8 mouse cellular contexts compared by ENCODE assay signal in the genomic region with DNA sequence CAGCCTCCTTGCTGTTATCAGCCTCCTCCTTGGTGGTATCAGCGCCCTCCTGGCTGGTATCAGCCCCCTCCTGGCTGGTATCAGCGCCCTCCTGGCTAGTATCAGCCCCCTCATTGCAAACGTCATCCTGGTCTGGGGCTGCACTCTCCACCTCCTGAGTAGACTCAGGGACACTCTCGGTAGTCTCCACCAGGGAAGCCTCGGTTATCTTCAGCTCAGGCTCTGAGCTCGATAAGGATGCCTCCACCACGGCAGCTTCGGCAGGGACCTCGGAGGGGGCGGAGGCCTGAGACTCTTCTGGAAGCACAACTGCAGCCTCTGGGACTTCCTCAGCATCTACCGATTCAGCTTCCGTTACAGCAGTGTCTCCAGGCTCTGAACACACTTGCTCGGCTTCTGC. TPM values are rescaled to one million over a fixed set of nuclear protein-coding genes. Genes with fewer than 3 reads are reported as not detected.
DNase-seq lines count a peak whose midpoint lies in the region; ATAC-seq lines count a peak whose summit lies in the region.

No protein-coding gene starts in this region.

- peak overlapping the region; percentile 41 for H3K4me2 ChIP-seq in forebrain, embryonic 13.5 days
- peak overlapping the region; percentile 66 for H3K4me2 ChIP-seq in liver, embryonic 13.5 days
- H3K4me2 ChIP-seq in stomach, embryonic 14.5 days (replicated peaks; ENCODE audit: low read depth, low read length) = peak overlapping the region; percentile 35

- H3K27me3 ChIP-seq in forebrain, embryonic 13.5 days = peaks cover 14% of the 10 kb centered on the region; the same call in 1 of the 2 replicates
- H3K27me3 ChIP-seq in liver, embryonic 13.5 days = no peaks in the 10 kb centered on the region
- H3K27me3 ChIP-seq in stomach, embryonic 14.5 days (ENCODE audit: control insufficient read depth, insufficient read depth, low read length) = no peaks in the 10 kb centered on the region

- ATAC-seq in forebrain, embryonic 13.5 days = no peak
- peak; percentile 99 for ATAC-seq in liver, embryonic 13.5 days (ENCODE audit: low read depth)
- peak; percentile 63; the same call in 1 of the 2 replicates for ATAC-seq in stomach, embryonic 14.5 days (ENCODE audit: insufficient number of reproducible peaks, insufficient read depth, low FRiP score, low read depth)

- peak overlapping the region; percentile 9; the same call in 1 of the 2 replicates for H3K4me3 ChIP-seq in forebrain, embryonic 13.5 days
- H3K4me3 ChIP-seq in liver, embryonic 13.5 days (replicated peaks) = peak overlapping the region; percentile 48
- no peak overlapping the region for H3K4me3 ChIP-seq in stomach, embryonic 14.5 days (ENCODE audit: low read depth, low read length)

- DNase-seq in ovary, adult 18-20 months (ENCODE audit: low spot score) = peak; percentile 37
- DNase-seq in ovary, postnatal 14 days (ENCODE audit: low spot score) = no peak
- DNase-seq in liver, embryonic 13.5 days = peak; percentile 82
- no peak for DNase-seq in adrenal gland, adult 18-20 months (ENCODE audit: low spot score in 2 of 2)
- DNase-seq in cerebellum, postnatal 14 days = no peak
- no peak for DNase-seq in urinary bladder, postnatal 25 days (ENCODE audit: low spot score)

- WGBS in forebrain, embryonic 13.5 days = 7% methylated on average over 13 of the region's 13 CpGs
- 2% methylated on average over 13 of the region's 13 CpGs for WGBS in liver, embryonic 13.5 days (ENCODE audit: insufficient replicate concordance)
- 8% methylated on average over 13 of the region's 13 CpGs for WGBS in stomach, embryonic 14.5 days

- H3K9me3 ChIP-seq in forebrain, embryonic 13.5 days (replicated peaks) = no peaks in the 10 kb centered on the region
- no peaks in the 10 kb centered on the region for H3K9me3 ChIP-seq in liver, embryonic 13.5 days (replicated peaks)
- no peaks in the 10 kb centered on the region for H3K9me3 ChIP-seq in stomach, embryonic 14.5 days (ENCODE audit: control insufficient read depth, low read depth, low read length)

- no peak overlapping the region for H3K27ac ChIP-seq in forebrain, embryonic 13.5 days
- peak overlapping the region; percentile 80 for H3K27ac ChIP-seq in liver, embryonic 13.5 days
- no peak overlapping the region for H3K27ac ChIP-seq in stomach, embryonic 14.5 days (ENCODE audit: low read length)

- H3K9ac ChIP-seq in forebrain, embryonic 13.5 days = peak overlapping the region; percentile 30
- peak overlapping the region; percentile 54 for H3K9ac ChIP-seq in liver, embryonic 13.5 days
- no peak overlapping the region for H3K9ac ChIP-seq in stomach, embryonic 14.5 days (replicated peaks; ENCODE audit: low read depth, low read length)

- H3K4me1 ChIP-seq in forebrain, embryonic 13.5 days = peaks cover 5% of the 10 kb centered on the region
- peaks cover 52% of the 10 kb centered on the region for H3K4me1 ChIP-seq in liver, embryonic 13.5 days (replicated peaks)
- H3K4me1 ChIP-seq in stomach, embryonic 14.5 days (ENCODE audit: control insufficient read depth, insufficient read depth, low read length) = no peaks in the 10 kb centered on the region

- H3K36me3 ChIP-seq in forebrain, embryonic 13.5 days (ENCODE audit: poor library complexity, severe bottlenecking) = no peaks in the 10 kb centered on the region
- no peaks in the 10 kb centered on the region for H3K36me3 ChIP-seq in liver, embryonic 13.5 days
- H3K36me3 ChIP-seq in stomach, embryonic 14.5 days (ENCODE audit: control insufficient read depth, insufficient read depth, low read length) = no peaks in the 10 kb centered on the region

RNA-seq across cellular contexts. Expression of gene Mgarp, which starts 7.6 kb away (rescaled TPM):
- 1.5 and 2.2 TPM in 2 replicates for polyA plus RNA-seq in forebrain, embryonic 13.5 days (2015; fragmentation: Nextera tagmentation; extraction: Ambion mirVana)
- polyA plus RNA-seq in liver, embryonic 13.5 days (2015; fragmentation: Nextera tagmentation; extraction: Ambion mirVana) = 1.1 TPM in 2 replicates
- 2.9 and 3.0 TPM in 2 replicates for polyA plus RNA-seq in stomach, embryonic 14.5 days (2014; fragmentation: Nextera tagmentation; extraction: Ambion mirVana)
- total RNA-seq in adrenal gland, adult 18-20 months (2021) = 100 to 1,000 TPM; 605 to 839 TPM

RNA-seq across cellular contexts. Expression of gene Ndufc1, which starts 19.9 kb away (rescaled TPM):
- 798 and 924 TPM in 2 replicates for polyA plus RNA-seq in forebrain, embryonic 13.5 days (2015; fragmentation: Nextera tagmentation; extraction: Ambion mirVana)
- 563 and 588 TPM in 2 replicates for polyA plus RNA-seq in liver, embryonic 13.5 days (2015; fragmentation: Nextera tagmentation; extraction: Ambion mirVana)
- polyA plus RNA-seq in stomach, embryonic 14.5 days (2014; fragmentation: Nextera tagmentation; extraction: Ambion mirVana) = 674 and 700 TPM in 2 replicates
- 100 to 1,000 TPM; 725 to 859 TPM for total RNA-seq in adrenal gland, adult 18-20 months (2021)

RNA-seq across cellular contexts. Expression of gene Naa15, which starts 26.0 kb away (rescaled TPM):
- polyA plus RNA-seq in forebrain, embryonic 13.5 days (2015; fragmentation: Nextera tagmentation; extraction: Ambion mirVana) = 59.8 and 60.5 TPM in 2 replicates
- polyA plus RNA-seq in liver, embryonic 13.5 days (2015; fragmentation: Nextera tagmentation; extraction: Ambion mirVana) = 34.5 and 47.1 TPM in 2 replicates
- polyA plus RNA-seq in stomach, embryonic 14.5 days (2014; fragmentation: Nextera tagmentation; extraction: Ambion mirVana) = 41.5 and 45.7 TPM in 2 replicates
- total RNA-seq in adrenal gland, adult 18-20 months (2021) = 10 to 100 TPM; 54.1 to 59.7 TPM

RNA-seq across cellular contexts. Expression of gene Elf2, which starts 48.4 kb away (rescaled TPM):
- polyA plus RNA-seq in forebrain, embryonic 13.5 days (2015; fragmentation: Nextera tagmentation; extraction: Ambion mirVana) = 55.9 and 60.1 TPM in 2 replicates
- 24.0 and 24.4 TPM in 2 replicates for polyA plus RNA-seq in liver, embryonic 13.5 days (2015; fragmentation: Nextera tagmentation; extraction: Ambion mirVana)
- polyA plus RNA-seq in stomach, embryonic 14.5 days (2014; fragmentation: Nextera tagmentation; extraction: Ambion mirVana) = 61.1 and 72.6 TPM in 2 replicates
- total RNA-seq in adrenal gland, adult 18-20 months (2021) = 10 to 100 TPM; 61.9 to 78.4 TPM

Comparison
In these comparisons a context has a peak if more than half of its experiments do, and no peak if none do; other contexts are left out.
1. DNase-seq: peak in ovary, adult 18-20 months (single experiment) and liver, embryonic 13.5 days (single experiment); none in ovary, postnatal 14 days (single experiment), adrenal gland, adult 18-20 months (0 of 2), cerebellum, postnatal 14 days (0 of 2) and urinary bladder, postnatal 25 days (single experiment).
2. Peak in every context shown above with its lines, with median percentiles within 50 percentile points of each other: H3K4me2 ChIP-seq.